Mouse (Mus musculus): ENCODE results near the gene Ppp1r14a. TPM values are rescaled to one million over a fixed set of nuclear protein-coding genes. Genes with fewer than 3 reads are reported as not detected.
A peak's percentile ranks its signal among the peaks of the same experiment; 100 is the strongest.

Ppp1r14a gene
- total RNA-seq, 1 experiment = 10.6 TPM

GRCm38 (mm10) chr7:29279924-29280323 lies 9.2 kb upstream of the Ppp1r14a start:
- peaks cover 3 to 18% of the 10 kb centered on the region in 2 experiments; a peak in 1 of 4 replicates for H3K4me1 ChIP-seq (ENCODE audit: control insufficient read depth in 2 of 2, insufficient read depth in 2 of 2, low read length in 2 of 2, poor library complexity in 1 of 2)
- TF ChIP-seq MAFK (IDR thresholded peaks at IDR 0.05; ENCODE audit: insufficient read depth, low read depth, low read length) (no peak), ZNF384 (IDR thresholded peaks at IDR 0.05; ENCODE audit: low read depth, low read length) (no peak), ZC3H11A (IDR thresholded peaks at IDR 0.05; ENCODE audit: borderline replicate concordance, low read depth, low read length) (no peak), CHD2 (IDR thresholded peaks at IDR 0.05; ENCODE audit: low read depth, low read length) (no peak), HCFC1 (IDR thresholded peaks at IDR 0.05; ENCODE audit: borderline replicate concordance, insufficient read depth, low read length) (no peak)
- DNase-seq (ENCODE audit: low read depth, low spot score) = no peak
- H3K27ac ChIP-seq (ENCODE audit: insufficient read depth, low read depth, low read length, poor library complexity, severe bottlenecking) = no peak overlapping the region
- H3K9ac ChIP-seq (ENCODE audit: insufficient read depth, low read depth, low read length, poor library complexity, severe bottlenecking) = peak overlapping the region; percentile 98
- in situ Hi-C loops (cut with MboI; ENCODE audit: low sequenced_read_pairs in 2 of 2, unreplicated experiment in 2 of 2) = no loop called here
- H3K9me3 ChIP-seq (ENCODE audit: control insufficient read depth, insufficient read depth, low read depth, low read length) = no peaks in the 10 kb centered on the region
- H3K36me3 ChIP-seq (ENCODE audit: control insufficient read depth, insufficient read depth, low read length, poor library complexity, severe bottlenecking) = peaks cover 10% of the 10 kb centered on the region; the same call in 1 of the 2 replicates
- peak overlapping the region; percentile 85 to 92 for H3K4me3 ChIP-seq (ENCODE audit: insufficient read depth in 1 of 2, low read depth in 1 of 2, low read length in 2 of 2, poor library complexity in 1 of 2, severe bottlenecking in 1 of 2)

- Histone ChIP-seq H3K4me3 (ENCODE audit: insufficient read depth in 1 of 2, low read depth in 1 of 2, low read length in 2 of 2, poor library complexity in 1 of 2, severe bottlenecking in 1 of 2) (peak overlapping the region; percentile 85 to 92), H3K36me3 (ENCODE audit: control insufficient read depth, insufficient read depth, low read length, poor library complexity, severe bottlenecking) (peaks cover 10% of the 10 kb centered on the region; the same call in 1 of the 2 replicates), H3K9ac (ENCODE audit: insufficient read depth, low read depth, low read length, poor library complexity, severe bottlenecking) (peak overlapping the region; percentile 98), H3K27ac (ENCODE audit: insufficient read depth, low read depth, low read length, poor library complexity, severe bottlenecking) (peak overlapping the region; percentile 49; the same call in 1 of the 2 replicates), H3K9me3 (ENCODE audit: control insufficient read depth, insufficient read depth, low read depth, low read length) (no peaks in the 10 kb centered on the region), H3K4me1 (ENCODE audit: control insufficient read depth in 2 of 2, insufficient read depth in 2 of 2, low read length in 2 of 2, poor library complexity in 1 of 2) (peaks cover 3 to 18% of the 10 kb centered on the region in 2 experiments; a peak in 1 of 4 replicates)
- no peak for DNase-seq (ENCODE audit: low read depth, low spot score)
- no peak for TF ChIP-seq HCFC1 (IDR thresholded peaks at IDR 0.05; ENCODE audit: borderline replicate concordance, insufficient read depth, low read length)
- in situ Hi-C loops (cut with MboI; ENCODE audit: low sequenced_read_pairs in 2 of 2, unreplicated experiment in 2 of 2) = no loop called here
These were observed 8.3 kb upstream of the Ppp1r14a start for GRCm38 (mm10) chr7:29280801-29281200.

GRCm38 (mm10) chr7:29281201-29282073 lies 7.7 kb upstream of the Ppp1r14a start, which contains the start of gene Spint2:
Gene Spint2, minus strand, starts transcription at chr7:29281912.
- DNase-seq (ENCODE audit: low read depth, low spot score) = peak; percentile 66

GRCm38 (mm10) chr7:29282074-29282554 lies 7.0 kb upstream of the Ppp1r14a start:
- peak overlapping the region; percentile 85 to 92 for H3K4me3 ChIP-seq (ENCODE audit: insufficient read depth in 1 of 2, low read depth in 1 of 2, low read length in 2 of 2, poor library complexity in 1 of 2, severe bottlenecking in 1 of 2)
- in situ Hi-C loops (cut with MboI; ENCODE audit: low sequenced_read_pairs in 2 of 2, unreplicated experiment in 2 of 2) = no loop called here
- no peak for DNase-seq (ENCODE audit: low read depth, low spot score)
- no peaks in the 10 kb centered on the region for H3K9me3 ChIP-seq (ENCODE audit: control insufficient read depth, insufficient read depth, low read depth, low read length)
- H3K36me3 ChIP-seq (ENCODE audit: control insufficient read depth, insufficient read depth, low read length, poor library complexity, severe bottlenecking) = peaks cover 7% of the 10 kb centered on the region; the same call in 1 of the 2 replicates
- H3K9ac ChIP-seq (ENCODE audit: insufficient read depth, low read depth, low read length, poor library complexity, severe bottlenecking) = no peak overlapping the region
- TF ChIP-seq ZC3H11A (IDR thresholded peaks at IDR 0.05; ENCODE audit: borderline replicate concordance, low read depth, low read length) (no peak), HCFC1 (IDR thresholded peaks at IDR 0.05; ENCODE audit: borderline replicate concordance, insufficient read depth, low read length) (no peak), CHD2 (IDR thresholded peaks at IDR 0.05; ENCODE audit: low read depth, low read length) (no peak), MAFK (IDR thresholded peaks at IDR 0.05; ENCODE audit: insufficient read depth, low read depth, low read length) (no peak), ZNF384 (IDR thresholded peaks at IDR 0.05; ENCODE audit: low read depth, low read length) (no peak)
- no peak overlapping the region for H3K27ac ChIP-seq (ENCODE audit: insufficient read depth, low read depth, low read length, poor library complexity, severe bottlenecking)
- peaks cover 3 to 13% of the 10 kb centered on the region in 2 experiments; a peak in 1 of 4 replicates for H3K4me1 ChIP-seq (ENCODE audit: control insufficient read depth in 2 of 2, insufficient read depth in 2 of 2, low read length in 2 of 2, poor library complexity in 1 of 2)

More at GRCm38 (mm10) chr7:29281201-29282073, 7.7 kb upstream of the Ppp1r14a start, which contains the start of gene Spint2:
- Histone ChIP-seq H3K9me3 (ENCODE audit: control insufficient read depth, insufficient read depth, low read depth, low read length) (no peaks in the 10 kb centered on the region), H3K4me1 (ENCODE audit: control insufficient read depth in 2 of 2, insufficient read depth in 2 of 2, low read length in 2 of 2, poor library complexity in 1 of 2) (peaks cover 3 to 13% of the 10 kb centered on the region in 2 experiments; a peak in 1 of 4 replicates), H3K4me3 (ENCODE audit: insufficient read depth in 1 of 2, low read depth in 1 of 2, low read length in 2 of 2, poor library complexity in 1 of 2, severe bottlenecking in 1 of 2) (peak within 1 kb of the TSS; percentile 85 to 92), H3K9ac (ENCODE audit: insufficient read depth, low read depth, low read length, poor library complexity, severe bottlenecking) (peak within 1 kb of the TSS; percentile 98), H3K36me3 (ENCODE audit: control insufficient read depth, insufficient read depth, low read length, poor library complexity, severe bottlenecking) (peaks cover 10% of the 10 kb centered on the region; the same call in 1 of the 2 replicates), H3K27ac (ENCODE audit: insufficient read depth, low read depth, low read length, poor library complexity, severe bottlenecking) (peak within 1 kb of the TSS; percentile 61)
- TF ChIP-seq MAFK (IDR thresholded peaks at IDR 0.05; ENCODE audit: insufficient read depth, low read depth, low read length) (no peak), CHD2 (IDR thresholded peaks at IDR 0.05; ENCODE audit: low read depth, low read length) (peak; percentile 91)
- in situ Hi-C loops (cut with MboI; ENCODE audit: low sequenced_read_pairs in 2 of 2, unreplicated experiment in 2 of 2) = no loop called here
